Mouse (Mus musculus) T-helper 17 cell (primary cell): ENCODE results near the gene Stpg1.

ENCODE experiments used
- in situ Hi-C, 2 experiments: fragments of 300-600 bp; cut with MboI, MseI; formaldehyde crosslinking; loops; 1 replicate in 1 of 2; 2 replicates in 1 of 2; pipeline ENCODE4 v1.15.1; 2025; ENCODE audit warnings: high pct_unique_total_duplicates in 2 of 2

Stpg1 gene

DNA sequence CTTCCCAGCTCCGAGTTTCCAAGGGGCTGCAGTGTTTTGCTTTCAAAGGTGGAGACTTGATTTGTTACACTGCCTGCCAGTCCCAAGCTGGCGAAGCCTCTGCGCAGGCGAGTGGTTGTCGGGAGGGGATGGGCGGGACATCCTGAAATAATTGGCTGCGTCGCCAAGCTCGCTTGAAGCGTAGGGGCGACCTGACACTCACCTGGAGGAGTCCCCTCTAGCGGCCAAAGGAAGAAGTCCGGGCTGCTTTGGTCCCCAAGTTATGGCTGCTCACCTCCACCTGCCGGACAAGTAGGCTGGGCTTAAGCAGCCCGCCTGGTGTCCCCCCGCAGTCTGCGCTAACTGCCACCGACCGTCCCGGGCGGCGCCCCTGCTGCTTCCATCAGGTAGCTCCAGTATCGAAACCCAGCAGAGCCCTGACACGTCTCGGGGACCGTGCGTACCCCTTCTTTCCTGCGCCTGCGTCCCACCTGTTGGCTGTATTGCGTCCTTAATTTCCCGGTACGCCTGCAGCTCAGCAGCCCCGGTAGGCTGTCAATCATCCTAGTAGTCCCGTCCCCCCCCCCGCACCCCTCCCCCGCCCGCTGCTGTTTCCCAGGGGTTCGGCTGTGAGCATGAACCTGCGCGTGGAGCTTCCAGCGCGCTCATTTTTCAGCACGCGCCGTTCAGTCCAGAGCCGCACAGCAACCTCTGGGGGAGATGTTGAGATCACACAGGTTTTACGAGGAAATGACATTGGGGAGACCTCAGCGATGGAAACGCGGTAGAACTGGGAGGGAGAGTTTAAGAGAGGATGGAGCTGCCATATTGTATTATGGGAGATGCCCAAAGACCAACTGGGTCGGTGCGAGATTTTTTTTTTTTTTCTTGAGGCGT lies at the start of gene Stpg1, which contains the start of gene Nipal3:
Gene Stpg1 (plus strand): TSS at position 270 of the 876 bp plus-strand sequence.
Gene Nipal3 (minus strand): TSS at position 518 of the 876 bp plus-strand sequence.
- in situ Hi-C loops: loop anchor here (5.0 kb wide), 4 partner anchors 42 to 112 kb away; no protein-coding TSS in a partner anchor

DNA sequence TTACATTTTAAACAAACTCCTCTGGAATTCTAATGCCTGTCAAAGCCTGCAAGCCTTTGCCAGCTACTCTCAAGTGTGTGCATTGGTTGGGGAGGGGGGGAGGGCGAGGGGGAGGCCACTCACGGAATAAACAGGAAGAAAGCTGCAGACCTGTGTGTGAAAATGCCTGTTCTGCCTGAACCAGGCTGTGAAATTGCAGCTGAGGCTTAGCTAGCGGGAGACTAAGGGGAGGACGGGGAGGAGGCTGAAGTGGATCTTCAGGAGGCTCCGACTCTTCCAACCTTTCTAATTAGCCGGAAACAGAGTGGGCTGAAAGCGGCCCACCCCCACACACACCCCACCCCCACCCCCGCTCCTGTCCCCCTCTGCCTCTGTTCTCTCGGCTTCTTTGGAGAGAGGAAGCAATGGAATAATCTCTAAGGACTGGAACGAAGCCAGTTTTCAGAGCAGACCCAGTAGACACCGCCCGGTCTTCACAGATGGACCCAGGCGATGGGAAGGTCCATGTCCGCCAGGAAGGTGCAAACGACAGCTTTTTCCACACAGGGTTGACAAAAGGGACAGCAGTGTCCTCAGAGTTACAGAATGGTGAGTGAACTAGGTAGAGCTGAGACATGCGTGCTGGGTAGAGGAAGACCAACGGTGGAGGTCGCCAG lies 43.1 kb upstream of the Stpg1 start:
- in situ Hi-C loops: loop anchor here in 1 of 2 experiments (5.0 kb wide), 1 partner anchor 41 kb away; the partner anchor contains the start of gene Stpg1

- in situ Hi-C loops: loop anchor here in 1 of 2 experiments (5.0 kb wide), 1 partner anchor 39 kb away; the partner anchor contains the start of gene Stpg1
These were observed 41.4 kb upstream of the Stpg1 start for GRCm38 (mm10) chr4:135453164-135453563.

DNA sequence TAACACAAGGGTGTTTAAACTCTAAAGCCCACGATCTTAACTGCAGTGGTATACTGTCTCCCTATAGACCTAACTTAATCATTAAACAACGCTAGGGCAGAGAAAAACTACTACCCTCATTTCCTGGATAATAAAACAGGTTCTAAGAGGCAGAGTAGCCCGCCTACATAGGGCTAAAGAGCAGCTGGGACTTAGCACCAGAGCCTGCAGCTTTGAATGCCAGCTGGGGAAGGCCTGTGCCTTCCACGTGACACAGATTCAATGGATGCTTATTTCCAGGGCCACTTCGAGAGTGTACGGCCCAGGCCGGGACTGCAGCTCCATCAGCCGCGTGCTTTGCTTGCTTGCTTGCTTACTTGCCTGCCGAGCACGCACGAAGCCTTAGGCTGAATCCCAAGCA lies 41.0 kb upstream of the Stpg1 start:
- in situ Hi-C loops: loop anchor here in 1 of 2 experiments (5.0 kb wide), 1 partner anchor 39 kb away; the partner anchor contains the start of gene Stpg1

- in situ Hi-C loops: no loop called here
These were observed 31.2 kb upstream of the Stpg1 start for GRCm38 (mm10) chr4:135463406-135463805.

GRCm38 (mm10) chr4:135477851-135478250 lies 16.7 kb upstream of the Stpg1 start:
- in situ Hi-C loops: no loop called here

DNA sequence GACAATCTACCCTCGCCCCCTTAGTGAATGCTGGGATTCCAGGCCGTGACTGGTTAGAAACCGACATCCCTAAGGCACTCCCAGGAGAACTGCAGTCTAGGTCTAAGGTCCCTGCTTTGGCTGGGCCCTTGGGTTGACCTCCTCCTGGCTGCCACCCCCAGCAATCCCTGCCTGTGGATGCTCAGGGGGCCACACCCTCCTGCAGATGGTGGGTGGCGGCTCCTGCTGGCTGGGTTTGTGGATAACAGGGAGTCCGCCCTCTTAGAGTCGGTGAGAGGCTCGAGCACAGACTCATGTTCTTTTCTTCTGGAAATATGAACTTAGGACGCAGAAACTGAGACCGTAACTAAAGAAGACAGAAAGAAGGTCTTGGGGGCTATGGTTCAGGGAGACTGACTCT lies 14.2 kb upstream of the Stpg1 start:
- in situ Hi-C loops: no loop called here

DNA sequence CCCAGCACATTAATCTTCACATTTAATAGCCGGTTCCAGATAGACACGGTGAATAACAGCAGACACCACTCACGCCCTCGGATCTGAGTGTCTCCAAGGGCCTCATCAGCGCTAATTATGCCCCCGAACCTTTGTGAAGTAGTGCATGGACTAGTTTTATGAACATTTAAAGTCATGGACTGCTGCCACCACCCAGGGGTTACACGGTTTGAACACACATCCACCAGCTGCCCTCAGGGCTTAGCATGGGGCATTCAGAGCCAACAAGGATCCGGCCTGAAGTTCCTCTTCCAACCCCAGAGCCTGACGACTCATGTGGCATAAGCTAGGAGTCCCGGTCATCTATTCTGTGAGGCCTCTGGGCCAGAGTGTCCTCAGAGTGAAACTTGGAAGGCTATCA lies 9.5 kb upstream of the Stpg1 start:
- in situ Hi-C loops: no loop called here

DNA sequence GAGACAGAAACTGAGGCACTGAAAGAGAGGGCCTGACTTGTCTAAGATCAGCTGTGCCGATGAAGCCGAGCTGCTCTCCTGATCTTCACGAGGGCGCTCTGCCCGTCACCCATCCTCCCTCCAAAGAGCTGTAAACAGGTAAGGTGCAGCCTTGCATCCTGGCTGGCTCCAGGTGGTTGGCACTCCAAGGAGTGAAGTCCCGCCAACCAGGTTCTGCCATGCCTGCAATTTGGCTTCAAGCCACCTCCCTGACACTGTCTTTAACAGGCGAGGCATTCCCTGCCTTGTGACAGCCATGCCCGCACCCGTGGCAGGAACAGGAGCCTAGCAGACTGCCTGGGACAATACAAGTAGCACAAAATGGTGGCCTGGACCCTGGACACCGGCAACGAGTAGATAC lies 8.2 kb upstream of the Stpg1 start:
- in situ Hi-C loops: no loop called here

- in situ Hi-C loops: no loop called here
These were observed 5.3 kb upstream of the Stpg1 start for GRCm38 (mm10) chr4:135489256-135489655.

GRCm38 (mm10) chr4:135493271-135493670 lies 1.3 kb upstream of the Stpg1 start:
- in situ Hi-C loops: loop anchor here (5.0 kb wide), 4 partner anchors 41 to 111 kb away; no protein-coding TSS in a partner anchor

DNA sequence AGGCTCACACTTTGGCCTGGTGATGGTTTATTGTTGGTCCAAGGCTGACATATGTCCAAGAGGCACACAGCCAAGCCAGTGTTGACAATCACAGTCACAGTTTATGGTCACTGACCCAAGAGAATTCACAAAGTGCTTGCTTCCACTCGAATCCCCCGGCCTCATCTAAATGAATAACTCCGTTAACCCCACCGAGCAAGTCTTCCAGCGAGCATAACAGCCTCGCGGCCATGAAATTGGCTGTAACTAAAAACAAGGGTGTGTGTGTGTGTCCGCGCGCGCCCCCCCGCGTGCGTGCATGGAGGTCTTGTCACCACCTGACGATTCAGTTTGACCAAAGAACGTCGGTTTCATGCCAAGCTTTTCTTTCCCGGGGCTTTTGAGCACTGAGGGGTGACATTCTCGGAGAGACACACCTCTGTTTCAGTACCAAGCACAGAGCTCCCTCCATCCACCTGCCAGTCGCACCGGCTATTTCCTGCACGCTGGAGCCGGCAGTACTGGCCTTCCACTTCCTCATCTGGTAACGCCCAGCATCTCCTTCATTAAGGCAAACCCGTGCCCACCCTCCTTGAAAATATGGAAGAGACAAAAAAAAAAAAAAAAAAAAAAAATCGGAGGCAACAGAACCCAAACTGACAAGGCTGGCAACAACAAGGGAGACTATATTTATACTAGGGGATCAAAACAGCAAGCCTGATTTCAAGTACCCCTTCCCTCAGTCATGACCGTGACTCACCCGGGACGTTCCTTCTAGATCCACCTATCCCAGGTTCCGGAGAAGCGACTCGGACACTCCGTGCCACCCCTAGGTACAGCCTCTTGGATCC lies 684 bp upstream of the Stpg1 start:
- in situ Hi-C loops: loop anchor here (5.0 kb wide), 4 partner anchors 42 to 112 kb away; no protein-coding TSS in a partner anchor

DNA sequence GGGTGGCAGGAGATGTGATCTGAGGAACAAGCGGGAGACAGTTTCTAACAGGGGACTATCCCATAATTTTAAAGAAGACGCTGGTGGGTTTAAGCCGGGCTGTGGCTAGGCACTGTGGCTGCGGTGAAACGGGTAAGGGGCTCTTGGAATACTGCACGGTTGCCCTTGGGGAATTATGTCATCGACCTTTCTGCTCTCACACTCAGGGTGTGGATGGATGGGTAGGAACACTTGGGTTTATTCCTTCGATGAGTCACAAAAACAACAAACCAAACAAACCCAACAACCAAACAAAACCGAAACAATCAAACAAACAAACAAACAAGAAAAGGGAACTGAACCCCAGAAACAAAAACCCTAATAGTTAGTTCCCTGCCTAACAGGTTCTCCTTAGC lies 804 bp downstream of the Stpg1 start:
- in situ Hi-C loops: no loop called here

GRCm38 (mm10) chr4:135495810-135496209 lies 1.2 kb downstream of the Stpg1 start:
- in situ Hi-C loops: no loop called here

- in situ Hi-C loops: no loop called here
These were observed 3.5 kb downstream of the Stpg1 start for GRCm38 (mm10) chr4:135498136-135498535.

DNA sequence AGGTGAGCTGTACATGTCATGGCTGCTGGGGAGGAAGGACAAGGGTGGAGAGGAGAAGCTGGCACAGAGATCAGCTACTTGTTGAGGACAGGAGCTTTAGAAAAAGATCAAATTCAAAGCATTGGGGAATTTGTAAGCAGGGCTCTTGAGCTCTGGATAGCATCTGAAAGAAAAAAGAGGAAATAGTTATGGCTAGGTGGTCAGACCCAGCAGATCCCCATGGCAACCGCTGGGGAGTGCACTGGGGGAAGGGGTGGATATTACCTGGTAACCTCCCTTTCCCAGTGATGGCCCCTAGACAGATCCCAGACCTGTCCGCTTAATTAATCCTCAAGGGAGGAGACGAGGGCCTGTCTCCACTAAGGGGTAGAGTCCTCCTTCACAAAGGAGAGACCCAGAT lies 5.2 kb downstream of the Stpg1 start:
- in situ Hi-C loops: no loop called here

GRCm38 (mm10) chr4:135501587-135501986 lies 7.0 kb downstream of the Stpg1 start:
- in situ Hi-C loops: no loop called here

DNA sequence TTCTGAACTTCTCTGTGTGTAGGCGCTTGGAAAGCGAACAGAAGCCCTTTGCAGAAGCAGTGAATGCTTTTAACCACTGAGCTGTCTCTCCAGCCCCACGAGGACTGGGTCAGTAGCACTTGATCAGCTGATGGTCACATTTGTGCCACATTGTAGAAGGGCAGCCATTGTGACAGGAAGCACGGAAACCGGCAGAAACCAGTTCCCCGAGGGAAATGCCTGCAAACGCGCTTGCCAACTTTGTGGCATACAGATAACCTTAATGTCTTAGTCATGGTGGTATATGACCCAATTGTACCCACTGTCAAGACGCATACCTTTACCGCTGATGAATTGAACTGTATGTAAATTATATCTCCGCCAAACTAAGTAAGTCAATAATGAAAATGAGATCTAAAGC lies 11.2 kb downstream of the Stpg1 start:
- in situ Hi-C loops: no loop called here

DNA sequence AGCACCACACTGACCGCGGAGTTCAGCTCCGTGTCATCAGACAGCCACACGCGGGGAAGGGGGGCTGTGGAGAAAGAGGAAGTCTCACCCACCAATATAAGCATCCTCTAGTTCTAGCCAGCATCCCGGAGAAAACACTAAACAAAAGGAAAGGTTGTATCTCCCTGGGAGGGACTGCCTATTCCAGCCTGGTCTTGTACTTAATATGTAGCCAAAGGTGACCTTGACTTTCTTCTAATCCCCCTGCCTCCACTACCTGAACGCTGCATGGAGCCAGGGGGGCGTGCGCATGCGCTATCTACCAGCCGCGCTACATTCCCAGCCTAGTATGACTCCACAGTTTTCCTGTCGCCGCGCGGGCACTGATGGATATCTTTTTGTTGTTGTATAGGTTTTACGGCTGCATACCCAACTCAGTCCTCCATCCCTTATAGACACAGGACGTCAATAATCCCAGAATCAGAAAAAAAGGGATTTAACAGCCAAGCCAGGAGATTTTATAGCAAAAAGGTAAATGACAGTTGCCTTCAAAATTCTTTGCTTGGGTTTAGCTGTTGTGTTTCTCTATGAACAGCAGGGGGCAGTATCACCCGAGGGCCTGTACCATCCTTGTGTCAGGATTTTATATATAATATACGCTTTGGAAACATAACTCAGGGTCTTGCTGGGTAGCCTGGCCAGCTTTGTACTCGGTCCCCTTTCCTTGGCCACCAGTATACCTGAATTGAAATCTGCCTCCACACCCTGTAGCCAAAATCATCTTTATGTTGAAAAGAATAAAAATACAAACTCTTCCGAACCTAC lies 13.2 kb downstream of the Stpg1 start:
- in situ Hi-C loops: no loop called here

GRCm38 (mm10) chr4:135508419-135509039 lies 13.9 kb downstream of the Stpg1 start:
- in situ Hi-C loops: no loop called here
